24 mouse cellular contexts compared by ENCODE assay signal in genomic region chr11:110497743-110498142, GRCm38 (mm10).
DNase-seq lines count a peak whose midpoint lies in the region; ATAC-seq and TF ChIP-seq lines count a peak whose summit lies in the region.
"Had no signal": no experiment of that assay in that cellular context is flagged by ENCODE, and none has a peak within 500 bp of the region (broad histone marks: within the 10 kb centered on the region; RNA-seq: fewer than 3 reads in every experiment).

No protein-coding gene starts in this region.

- no peaks in the 10 kb centered on the region for H3K9me3 ChIP-seq in forebrain, embryonic 16.5 days (ENCODE audit: control insufficient read depth, low read length)
- no peaks in the 10 kb centered on the region for H3K9me3 ChIP-seq in forebrain, postnatal 0 days (ENCODE audit: low read length)
- H3K9me3 ChIP-seq in heart, embryonic 16.5 days (replicated peaks; ENCODE audit: control insufficient read depth, low read length): no peaks in the 10 kb centered on the region
- H3K9me3 ChIP-seq in midbrain, embryonic 14.5 days (ENCODE audit: control insufficient read depth, low read length): no peaks in the 10 kb centered on the region
- H3K9me3 ChIP-seq in midbrain, embryonic 11.5 days (ENCODE audit: control insufficient read depth, low read length): no peaks in the 10 kb centered on the region
- H3K9me3 ChIP-seq in midbrain, postnatal 0 days (ENCODE audit: low read length): no peaks in the 10 kb centered on the region
- H3K9me3 ChIP-seq: embryonic facial prominence, embryonic 13.5 days; forebrain, embryonic 10.5 days; hindbrain, embryonic 15.5 days; kidney, embryonic 15.5 days; liver, embryonic 12.5 days had no signal

- no peak for DNase-seq in forebrain, postnatal 0 days
- DNase-seq in heart, postnatal 4 days: no peak
- DNase-seq in midbrain, embryonic 14.5 days: peak; percentile 27
- no peak for DNase-seq in midbrain, embryonic 11.5 days (ENCODE audit: low spot score, missing footprints)
- DNase-seq in midbrain, postnatal 0 days (ENCODE audit: low spot score): peak; percentile 39
- no peak for DNase-seq in cerebellum, adult 8-10 months
- DNase-seq: adrenal gland, adult 8-10 months; cerebellum, adult 9-11 months; kidney, adult 18-20 months; left cerebral cortex, postnatal 4 days; liver, postnatal 0 days; lung, postnatal 36 days; right cerebral cortex, adult 18-20 months; spleen, adult 18-20 months; thymus, postnatal 14 days had no signal

- H3K4me3 ChIP-seq in forebrain, embryonic 16.5 days (replicated peaks; ENCODE audit: low read length): no peak overlapping the region
- H3K4me3 ChIP-seq in forebrain, postnatal 0 days (ENCODE audit: low read depth, low read length): no peak overlapping the region
- H3K4me3 ChIP-seq in heart, embryonic 16.5 days (ENCODE audit: low read length): no peak overlapping the region
- no peak overlapping the region for H3K4me3 ChIP-seq in midbrain, embryonic 14.5 days (replicated peaks; ENCODE audit: low read depth, low read length)
- no peak overlapping the region for H3K4me3 ChIP-seq in midbrain, embryonic 11.5 days (ENCODE audit: low read depth, low read length)
- H3K4me3 ChIP-seq in midbrain, postnatal 0 days (ENCODE audit: low read depth, low read length): no peak overlapping the region
- H3K4me3 ChIP-seq: embryonic facial prominence, embryonic 13.5 days; forebrain, embryonic 10.5 days; heart, adult 2 months; hindbrain, embryonic 15.5 days; kidney, embryonic 15.5 days; liver, embryonic 12.5 days had no signal

- no peak overlapping the region for H3K9ac ChIP-seq in forebrain, embryonic 16.5 days (replicated peaks; ENCODE audit: low read depth, low read length)
- no peak overlapping the region for H3K9ac ChIP-seq in forebrain, postnatal 0 days
- no peak overlapping the region for H3K9ac ChIP-seq in heart, embryonic 16.5 days (ENCODE audit: low read length)
- no peak overlapping the region for H3K9ac ChIP-seq in midbrain, embryonic 14.5 days (replicated peaks; ENCODE audit: low read length)
- no peak overlapping the region for H3K9ac ChIP-seq in midbrain, embryonic 11.5 days (ENCODE audit: low read length)
- no peak overlapping the region for H3K9ac ChIP-seq in midbrain, postnatal 0 days (replicated peaks; ENCODE audit: low read length, poor library complexity, severe bottlenecking)
- H3K9ac ChIP-seq: embryonic facial prominence, embryonic 13.5 days; hindbrain, embryonic 15.5 days; kidney, embryonic 15.5 days; liver, embryonic 12.5 days; liver, postnatal 0 days had no signal

- no peaks in the 10 kb centered on the region for H3K27me3 ChIP-seq in forebrain, embryonic 16.5 days (replicated peaks; ENCODE audit: control insufficient read depth, insufficient read depth, low read length)
- no peaks in the 10 kb centered on the region for H3K27me3 ChIP-seq in forebrain, postnatal 0 days (ENCODE audit: insufficient read depth, low read length)
- no peaks in the 10 kb centered on the region for H3K27me3 ChIP-seq in heart, embryonic 16.5 days (ENCODE audit: control insufficient read depth, insufficient read depth, low read length)
- no peaks in the 10 kb centered on the region for H3K27me3 ChIP-seq in midbrain, embryonic 14.5 days (ENCODE audit: control insufficient read depth, insufficient read depth, low read length)
- H3K27me3 ChIP-seq in midbrain, embryonic 11.5 days (ENCODE audit: control insufficient read depth, insufficient read depth, low read length): no peaks in the 10 kb centered on the region
- H3K27me3 ChIP-seq in midbrain, postnatal 0 days (ENCODE audit: insufficient read depth, low read length): no peaks in the 10 kb centered on the region
- H3K27me3 ChIP-seq: embryonic facial prominence, embryonic 13.5 days; hindbrain, embryonic 15.5 days; kidney, embryonic 15.5 days; liver, embryonic 12.5 days had no signal

- H3K27ac ChIP-seq in forebrain, embryonic 16.5 days (ENCODE audit: low read length): no peak overlapping the region
- no peak overlapping the region for H3K27ac ChIP-seq in forebrain, postnatal 0 days (ENCODE audit: low read depth, low read length)
- H3K27ac ChIP-seq in heart, embryonic 16.5 days (ENCODE audit: low read length): peak overlapping the region; percentile 26
- H3K27ac ChIP-seq in midbrain, embryonic 14.5 days (replicated peaks; ENCODE audit: low read depth, low read length): no peak overlapping the region
- no peak overlapping the region for H3K27ac ChIP-seq in midbrain, embryonic 11.5 days (ENCODE audit: low read depth, low read length)
- H3K27ac ChIP-seq in midbrain, postnatal 0 days (ENCODE audit: low read depth, low read length): no peak overlapping the region
- H3K27ac ChIP-seq: embryonic facial prominence, embryonic 13.5 days; forebrain, embryonic 10.5 days; hindbrain, embryonic 15.5 days; kidney, embryonic 15.5 days; liver, embryonic 12.5 days had no signal

- H3K4me2 ChIP-seq in forebrain, embryonic 16.5 days (ENCODE audit: low read length): no peak overlapping the region
- H3K4me2 ChIP-seq in forebrain, postnatal 0 days (ENCODE audit: low read depth): no peak overlapping the region
- H3K4me2 ChIP-seq in heart, embryonic 16.5 days (ENCODE audit: low read depth, low read length): no peak overlapping the region
- no peak overlapping the region for H3K4me2 ChIP-seq in midbrain, embryonic 14.5 days (ENCODE audit: low read length)
- no peak overlapping the region for H3K4me2 ChIP-seq in midbrain, embryonic 11.5 days
- no peak overlapping the region for H3K4me2 ChIP-seq in midbrain, postnatal 0 days (ENCODE audit: low read depth, low read length, poor library complexity, severe bottlenecking)
- H3K4me2 ChIP-seq: embryonic facial prominence, embryonic 13.5 days; hindbrain, embryonic 15.5 days; kidney, embryonic 15.5 days; liver, embryonic 12.5 days had no signal

- H3K36me3 ChIP-seq in forebrain, embryonic 16.5 days (ENCODE audit: control insufficient read depth, insufficient read depth): peaks cover 23% of the 10 kb centered on the region
- peaks cover 29% of the 10 kb centered on the region for H3K36me3 ChIP-seq in forebrain, postnatal 0 days (ENCODE audit: insufficient read depth)
- peaks cover 30% of the 10 kb centered on the region for H3K36me3 ChIP-seq in heart, embryonic 16.5 days (ENCODE audit: control insufficient read depth, insufficient read depth)
- peaks cover 39% of the 10 kb centered on the region for H3K36me3 ChIP-seq in midbrain, embryonic 14.5 days (ENCODE audit: control insufficient read depth, insufficient read depth, low read length)
- peaks cover 9% of the 10 kb centered on the region; the same call in 1 of the 2 replicates for H3K36me3 ChIP-seq in midbrain, embryonic 11.5 days (ENCODE audit: control insufficient read depth, insufficient read depth, low read length)
- H3K36me3 ChIP-seq in midbrain, postnatal 0 days (ENCODE audit: insufficient read depth, low read length): peaks cover 15% of the 10 kb centered on the region
- H3K36me3 ChIP-seq: G1E had no signal

- 0 out of 2 replicates have a peak, but pooled peaks have one; percentile 23 for ATAC-seq in forebrain, embryonic 16.5 days
- no peak for ATAC-seq in forebrain, postnatal 0 days
- no peak for ATAC-seq in heart, embryonic 16.5 days (replicated peaks; ENCODE audit: extremely low read depth, insufficient read depth, low FRiP score)
- no peak for ATAC-seq in midbrain, embryonic 14.5 days (ENCODE audit: low FRiP score, low TSS enrichment)
- ATAC-seq in midbrain, embryonic 11.5 days (ENCODE audit: low FRiP score): no peak
- ATAC-seq in midbrain, postnatal 0 days (ENCODE audit: low FRiP score): no peak

- WGBS in forebrain, embryonic 16.5 days: 62% methylated on average over 8 of the region's 8 CpGs
- WGBS in forebrain, postnatal 0 days: 57% methylated on average over 8 of the region's 8 CpGs
- WGBS in heart, embryonic 16.5 days: 90% methylated on average over 8 of the region's 8 CpGs
- 63% methylated on average over 8 of the region's 8 CpGs for WGBS in midbrain, embryonic 14.5 days
- WGBS in midbrain, embryonic 11.5 days: 86% methylated on average over 8 of the region's 8 CpGs
- 53% methylated on average over 8 of the region's 8 CpGs for WGBS in midbrain, postnatal 0 days

- 0 out of 2 replicates have a peak, but pooled peaks cover 2% of the 10 kb centered on the region for H3K4me1 ChIP-seq in forebrain, embryonic 16.5 days (replicated peaks; ENCODE audit: control insufficient read depth, insufficient read depth, low read length)
- H3K4me1 ChIP-seq in forebrain, postnatal 0 days (ENCODE audit: insufficient read depth): no peaks in the 10 kb centered on the region
- peaks cover 11% of the 10 kb centered on the region for H3K4me1 ChIP-seq in heart, embryonic 16.5 days (ENCODE audit: control insufficient read depth, insufficient read depth, low read length)
- H3K4me1 ChIP-seq in midbrain, embryonic 14.5 days (ENCODE audit: control insufficient read depth, insufficient read depth, low read length): no peaks in the 10 kb centered on the region
- no peaks in the 10 kb centered on the region for H3K4me1 ChIP-seq in midbrain, embryonic 11.5 days (ENCODE audit: control insufficient read depth, insufficient read depth, low read length)
- H3K4me1 ChIP-seq in midbrain, postnatal 0 days (ENCODE audit: insufficient read depth, low read length): no peaks in the 10 kb centered on the region
- H3K4me1 ChIP-seq: embryonic facial prominence, embryonic 13.5 days; forebrain, embryonic 10.5 days; hindbrain, embryonic 15.5 days; kidney, embryonic 15.5 days had no signal

- TF ChIP-seq CTCF in forebrain, postnatal 0 days (IDR thresholded peaks at IDR 0.05; ENCODE audit: low read depth): no peak
- no peak for TF ChIP-seq CTCF in midbrain, postnatal 0 days (IDR thresholded peaks at IDR 0.05)

Comparison
In these comparisons a context has a peak if more than half of its experiments do, and no peak if none do; other contexts are left out.
1. DNase-seq: peak in midbrain, embryonic 14.5 days (single experiment) and midbrain, postnatal 0 days (single experiment); none in forebrain, postnatal 0 days (single experiment), heart, postnatal 4 days (single experiment), midbrain, embryonic 11.5 days (single experiment) and cerebellum, adult 8-10 months (single experiment).